Mouse (Mus musculus) forebrain, embryonic 13.5 days (tissue): ENCODE results near the gene Sox9. TPM values are rescaled to one million over a fixed set of nuclear protein-coding genes. Genes with fewer than 3 reads are reported as not detected.

Experiments
- ATAC-seq: fragments of 200-750 bp; cut with Nextera tagmentation; 2 replicates; pipeline ENCODE4 v1.8.0; 2017
- H3K27ac ChIP-seq: fragments of 300-500 bp; sonication (generic); 2 replicates; pipeline ENCODE4 v1.5.1; 2015; ENCODE audit warnings: inconsistent platforms, mild to moderate bottlenecking, moderate library complexity
- H3K27me3 ChIP-seq: fragments of 300-500 bp; sonication (generic); 2 replicates; pipeline ENCODE4 v1.6.1; 2015; ENCODE audit warnings: mild to moderate bottlenecking, inconsistent platforms
- H3K36me3 ChIP-seq: fragments of 300-500 bp; sonication (generic); 2 replicates; pipeline ENCODE4 v1.6.1; 2015; ENCODE audit warnings: mild to moderate bottlenecking, inconsistent platforms; ENCODE audit not compliant: poor library complexity, severe bottlenecking
- H3K4me1 ChIP-seq: fragments of 300-500 bp; sonication (generic); 2 replicates; pipeline ENCODE4 v1.6.1; 2015; ENCODE audit warnings: inconsistent platforms
- H3K4me2 ChIP-seq: fragments of 300-500 bp; sonication (generic); 2 replicates; pipeline ENCODE4 v1.6.1; 2015; ENCODE audit warnings: inconsistent platforms, mild to moderate bottlenecking, moderate library complexity
- H3K4me3 ChIP-seq: fragments of 300-500 bp; sonication (generic); 2 replicates; pipeline ENCODE4 v1.5.1; 2015; ENCODE audit warnings: mild to moderate bottlenecking, inconsistent platforms
- H3K9ac ChIP-seq: fragments of 300-500 bp; sonication (generic); 2 replicates; pipeline ENCODE4 v1.6.1; 2015; ENCODE audit warnings: mild to moderate bottlenecking, inconsistent platforms
- H3K9me3 ChIP-seq: fragments of 300-500 bp; sonication (generic); replicated peaks from 2 replicates; pipeline ENCODE4 v1.6.1; 2016; ENCODE audit warnings: inconsistent platforms
- WGBS: fragments of 180-500 bp; shearing (Covaris S2); methylation state at CpG from one replicate; pipeline ENCODE4 v1.1.7; 2015; 5-methylcytosine and 5-hydroxymethylcytosine counted together
- polyA plus RNA-seq: library from polyadenylated mRNA; unstranded; fragments of >200 nt; fragmentation: Nextera tagmentation; extraction: Ambion mirVana; gene quantifications from 2 replicates; pipeline ENCODE4 v1.2.1, GENCODE M21; 2015

The Sox9 gene
- polyA plus RNA-seq, result 94.1 and 97.8 TPM in 2 replicates

GRCm38 (mm10) chr11:112781994-112782356 lies at the start of gene Sox9:
Gene Sox9 (plus strand): TSS chr11:112782224.
- Histone ChIP-seq H3K36me3 (peaks cover 17% of the 10 kb centered on the region), H3K4me2 (peak within 1 kb of the TSS; percentile 96), H3K9ac (peak within 1 kb of the TSS; percentile 94), H3K4me3 (peak within 1 kb of the TSS; percentile 89), H3K27me3 (peaks cover 5% of the 10 kb centered on the region; the same call in 1 of the 2 replicates), H3K9me3 (no peaks in the 10 kb centered on the region), H3K27ac (peak within 1 kb of the TSS; percentile 91), H3K4me1 (peaks cover 59% of the 10 kb centered on the region)
- WGBS, result under 1% methylated on average over 15 of the region's 15 CpGs
- ATAC-seq, result peak; percentile 92

GRCm38 (mm10) chr11:112732401-112732800 lies 49.6 kb upstream of the Sox9 start:
- H3K27ac ChIP-seq, result no peak overlapping the region
- no peaks in the 10 kb centered on the region for H3K9me3 ChIP-seq
- H3K27me3 ChIP-seq, result no peaks in the 10 kb centered on the region
- H3K4me2 ChIP-seq, result no peak overlapping the region
- H3K4me3 ChIP-seq, result no peak overlapping the region
- no peak for ATAC-seq
- no peaks in the 10 kb centered on the region for H3K36me3 ChIP-seq
- WGBS, result 65% methylated on average over 7 of the region's 7 CpGs
- no peak overlapping the region for H3K9ac ChIP-seq
- H3K4me1 ChIP-seq, result 0 out of 2 replicates have a peak, but pooled peaks cover 6% of the 10 kb centered on the region

- no peak overlapping the region for H3K4me3 ChIP-seq
- H3K27me3 ChIP-seq, result no peaks in the 10 kb centered on the region
- 0 out of 2 replicates have a peak, but pooled peaks cover 6% of the 10 kb centered on the region for H3K4me1 ChIP-seq
- no peak overlapping the region for H3K27ac ChIP-seq
- no peak for ATAC-seq
- no peaks in the 10 kb centered on the region for H3K9me3 ChIP-seq
- no peak overlapping the region for H3K4me2 ChIP-seq
- H3K36me3 ChIP-seq, result no peaks in the 10 kb centered on the region
- 85% methylated on average over 5 of the region's 5 CpGs for WGBS
- no peak overlapping the region for H3K9ac ChIP-seq
These were observed 45.0 kb upstream of the Sox9 start for GRCm38 (mm10) chr11:112737071-112737470.

GRCm38 (mm10) chr11:112739681-112740080 lies 42.3 kb upstream of the Sox9 start:
- no peak overlapping the region for H3K4me2 ChIP-seq
- H3K4me3 ChIP-seq, result no peak overlapping the region
- no peaks in the 10 kb centered on the region for H3K36me3 ChIP-seq
- H3K27me3 ChIP-seq, result no peaks in the 10 kb centered on the region
- H3K27ac ChIP-seq, result no peak overlapping the region
- no peak overlapping the region for H3K9ac ChIP-seq
- no peaks in the 10 kb centered on the region for H3K4me1 ChIP-seq
- ATAC-seq, result no peak
- H3K9me3 ChIP-seq, result no peaks in the 10 kb centered on the region
- WGBS, result 100% methylated on average over 1 of the region's 1 CpGs

GRCm38 (mm10) chr11:112756516-112756915 lies 25.5 kb upstream of the Sox9 start:
- Histone ChIP-seq H3K4me1 (peaks cover 12% of the 10 kb centered on the region), H3K9ac (no peak overlapping the region), H3K4me2 (no peak overlapping the region), H3K36me3 (no peaks in the 10 kb centered on the region), H3K9me3 (no peaks in the 10 kb centered on the region), H3K4me3 (no peak overlapping the region), H3K27me3 (no peaks in the 10 kb centered on the region), H3K27ac (no peak overlapping the region)
- WGBS, result 5% methylated on average over 4 of the region's 4 CpGs
- no peak for ATAC-seq

GRCm38 (mm10) chr11:112758056-112758455 lies 24.0 kb upstream of the Sox9 start:
- no peak overlapping the region for H3K27ac ChIP-seq
- no peaks in the 10 kb centered on the region for H3K36me3 ChIP-seq
- H3K27me3 ChIP-seq, result no peaks in the 10 kb centered on the region
- H3K4me3 ChIP-seq, result no peak overlapping the region
- H3K9ac ChIP-seq, result no peak overlapping the region
- H3K9me3 ChIP-seq, result no peaks in the 10 kb centered on the region
- no peak for ATAC-seq
- WGBS, result 83% methylated on average over 9 of the region's 9 CpGs
- peaks cover 12% of the 10 kb centered on the region for H3K4me1 ChIP-seq
- H3K4me2 ChIP-seq, result no peak overlapping the region

GRCm38 (mm10) chr11:112766956-112767355 lies 15.1 kb upstream of the Sox9 start:
- no peak overlapping the region for H3K27ac ChIP-seq
- H3K4me2 ChIP-seq, result no peak overlapping the region
- no peak overlapping the region for H3K9ac ChIP-seq
- no peaks in the 10 kb centered on the region for H3K36me3 ChIP-seq
- peaks cover 6% of the 10 kb centered on the region for H3K4me1 ChIP-seq
- no peak overlapping the region for H3K4me3 ChIP-seq
- H3K9me3 ChIP-seq, result no peaks in the 10 kb centered on the region
- H3K27me3 ChIP-seq, result no peaks in the 10 kb centered on the region
- no peak for ATAC-seq
- 94% methylated on average over 4 of the region's 4 CpGs for WGBS

- WGBS, result 87% methylated on average over 15 of the region's 15 CpGs
- ATAC-seq, result no peak
These were observed 14.4 kb upstream of the Sox9 start for GRCm38 (mm10) chr11:112767531-112768041.

GRCm38 (mm10) chr11:112772791-112773355 lies 9.2 kb upstream of the Sox9 start:
- no peak overlapping the region for H3K4me2 ChIP-seq
- H3K9me3 ChIP-seq, result no peaks in the 10 kb centered on the region
- no peak overlapping the region for H3K27ac ChIP-seq
- H3K36me3 ChIP-seq, result no peaks in the 10 kb centered on the region
- WGBS, result 39% methylated on average over 11 of the region's 11 CpGs
- H3K4me3 ChIP-seq, result no peak overlapping the region
- no peak overlapping the region for H3K9ac ChIP-seq
- peaks cover 21% of the 10 kb centered on the region for H3K4me1 ChIP-seq
- no peak for ATAC-seq
- no peaks in the 10 kb centered on the region for H3K27me3 ChIP-seq

More at GRCm38 (mm10) chr11:112767531-112768041, 14.4 kb upstream of the Sox9 start:
- Histone ChIP-seq H3K27ac (no peak overlapping the region), H3K9ac (no peak overlapping the region), H3K4me3 (no peak overlapping the region), H3K4me1 (peaks cover 8% of the 10 kb centered on the region), H3K4me2 (no peak overlapping the region), H3K27me3 (no peaks in the 10 kb centered on the region), H3K9me3 (no peaks in the 10 kb centered on the region), H3K36me3 (no peaks in the 10 kb centered on the region)

GRCm38 (mm10) chr11:112779762-112780161 lies 2.3 kb upstream of the Sox9 start:
- Histone ChIP-seq H3K9ac (no peak overlapping the region), H3K9me3 (no peaks in the 10 kb centered on the region), H3K4me1 (peaks cover 48% of the 10 kb centered on the region), H3K4me3 (no peak overlapping the region), H3K4me2 (0 out of 2 replicates have a peak overlapping the region, but pooled peaks have one; percentile 96), H3K27me3 (peaks cover 5% of the 10 kb centered on the region; the same call in 1 of the 2 replicates), H3K36me3 (peaks cover 8% of the 10 kb centered on the region; the same call in 1 of the 2 replicates), H3K27ac (no peak overlapping the region)
- under 1% methylated on average over 10 of the region's 10 CpGs for WGBS
- no peak for ATAC-seq

- Histone ChIP-seq H3K9ac (peak overlapping the region; percentile 94), H3K4me3 (peak overlapping the region; percentile 89), H3K27ac (peak overlapping the region; percentile 91; the same call in 1 of the 2 replicates), H3K36me3 (peaks cover 14% of the 10 kb centered on the region), H3K4me1 (peaks cover 53% of the 10 kb centered on the region), H3K27me3 (peaks cover 5% of the 10 kb centered on the region; the same call in 1 of the 2 replicates), H3K4me2 (peak overlapping the region; percentile 96), H3K9me3 (no peaks in the 10 kb centered on the region)
- WGBS, result 5% methylated on average over 19 of the region's 19 CpGs
- no peak for ATAC-seq
These were observed 1.6 kb upstream of the Sox9 start for GRCm38 (mm10) chr11:112780394-112780920.

GRCm38 (mm10) chr11:112781035-112781911 lies 751 bp upstream of the Sox9 start:
- WGBS, result under 1% methylated on average over 49 of the region's 49 CpGs
- peak overlapping the region; percentile 96 for H3K4me2 ChIP-seq
- no peaks in the 10 kb centered on the region for H3K9me3 ChIP-seq
- peaks cover 55% of the 10 kb centered on the region for H3K4me1 ChIP-seq
- H3K9ac ChIP-seq, result peak overlapping the region; percentile 94
- H3K27ac ChIP-seq, result peak overlapping the region; percentile 91
- H3K27me3 ChIP-seq, result peaks cover 5% of the 10 kb centered on the region; the same call in 1 of the 2 replicates
- ATAC-seq, result peak; percentile 66
- peaks cover 14% of the 10 kb centered on the region for H3K36me3 ChIP-seq
- H3K4me3 ChIP-seq, result peak overlapping the region; percentile 89
